ENCODE assay signal across 10 mouse cellular contexts in genomic region chr5:124026568-124026967, GRCm38 (mm10). TPM values are rescaled to one million over a fixed set of nuclear protein-coding genes. Genes with fewer than 3 reads are reported as not detected.
DNase-seq lines count a peak whose midpoint lies in the region; ATAC-seq and TF ChIP-seq lines count a peak whose summit lies in the region.
"Had no signal": no experiment of that assay in that cellular context is flagged by ENCODE, and none has a peak within 500 bp of the region (broad histone marks: within the 10 kb centered on the region; RNA-seq: fewer than 3 reads in every experiment).

No protein-coding gene starts in this region.

- H3K4me2 ChIP-seq in lung, embryonic 14.5 days = no peak overlapping the region

- peak overlapping the region; percentile 70 for H3K27ac ChIP-seq in gastrocnemius, adult 2 months
- H3K27ac ChIP-seq in lung, embryonic 14.5 days (ENCODE audit: low read depth) = no peak overlapping the region
- H3K27ac ChIP-seq: liver, embryonic 14.5 days had no signal

- H3K36me3 ChIP-seq in lung, embryonic 14.5 days (ENCODE audit: insufficient read depth) = peaks cover 21% of the 10 kb centered on the region; the same call in 1 of the 2 replicates

- no peaks in the 10 kb centered on the region for H3K9me3 ChIP-seq in lung, embryonic 14.5 days (ENCODE audit: low read depth, low read length)

- intact Hi-C loops in gastrocnemius, adult 2 months (cut with DNase I) = no loop called here

- no peaks in the 10 kb centered on the region for H3K27me3 ChIP-seq in lung, embryonic 14.5 days (ENCODE audit: insufficient read depth, low read length)

- no peak overlapping the region for H3K9ac ChIP-seq in lung, embryonic 14.5 days
- H3K9ac ChIP-seq: liver, embryonic 14.5 days had no signal

- no peak overlapping the region for H3K4me3 ChIP-seq in gastrocnemius, adult 2 months
- H3K4me3 ChIP-seq in lung, embryonic 14.5 days (ENCODE audit: low read depth, low read length) = no peak overlapping the region
- H3K4me3 ChIP-seq: erythroblast, embryonic 14.5 days had no signal

- no peak for TF ChIP-seq CTCF in gastrocnemius, adult 2 months (IDR thresholded peaks at IDR 0.05)
- 0 out of 2 replicates have a peak, but pooled peaks have one; percentile 8 for TF ChIP-seq CTCF in lung, embryonic 14.5 days (IDR thresholded peaks at IDR 0.05; ENCODE audit: low read depth)

- H3K4me1 ChIP-seq in lung, embryonic 14.5 days (ENCODE audit: insufficient read depth) = peaks cover 20% of the 10 kb centered on the region

- 83% methylated on average over 5 of the region's 5 CpGs for WGBS in lung, embryonic 14.5 days

- no peak for DNase-seq in gastrocnemius, adult 2 months
- DNase-seq in gastrocnemius, postnatal 4 days (ENCODE audit: low spot score in 2 of 2) = no peak
- DNase-seq in lung, embryonic 14.5 days = no peak
- DNase-seq in lung, adult 18-20 months = no peak
- peak; percentile 30 for DNase-seq in induced T-regulatory cell, adult 2 months (ENCODE audit: low read depth)
- peak; percentile 61 for DNase-seq in retina, postnatal 1 day
- no peak for DNase-seq in adipocyte (ENCODE audit: low spot score)
- no peak for DNase-seq in right cerebral cortex, postnatal 36 days (ENCODE audit: low spot score in 2 of 2)

- no peak for ATAC-seq in lung, embryonic 14.5 days (ENCODE audit: insufficient read depth)

RNA-seq across cellular contexts. Expression of gene Vps37b, which starts 5.5 kb away (rescaled TPM):
- 1 to 10 TPM; 4.1 to 6.2 TPM for total RNA-seq in gastrocnemius, adult 2 months (2021)
- 10 to 100 TPM; 24.4 to 29.3 TPM for total RNA-seq in gastrocnemius, postnatal 4 days (2021)
- 34.8 and 39.3 TPM in 2 replicates for polyA plus RNA-seq in lung, embryonic 14.5 days (2014; fragmentation: Nextera tagmentation; extraction: Ambion mirVana)

RNA-seq across cellular contexts. Expression of gene Hip1r, which starts 53.1 kb away (rescaled TPM):
- 10 to 100 TPM in 1 of 2 experiments, 1 to 10 TPM in 1; 5.6 to 14.3 TPM for total RNA-seq in gastrocnemius, adult 2 months (2021)
- 1 to 10 TPM; 5.5 to 6.6 TPM for total RNA-seq in gastrocnemius, postnatal 4 days (2021)
- 9.1 and 9.3 TPM in 2 replicates for polyA plus RNA-seq in lung, embryonic 14.5 days (2014; fragmentation: Nextera tagmentation; extraction: Ambion mirVana)

Comparison
In these comparisons a context has a peak if more than half of its experiments do, and no peak if none do; other contexts are left out.
1. DNase-seq: peak in induced T-regulatory cell, adult 2 months (single experiment) and retina, postnatal 1 day (single experiment); none in gastrocnemius, adult 2 months (single experiment), gastrocnemius, postnatal 4 days (0 of 2), lung, embryonic 14.5 days (single experiment), lung, adult 18-20 months (0 of 2), adipocyte (single experiment) and right cerebral cortex, postnatal 36 days (0 of 2).